Mouse (Mus musculus) heart, postnatal 0 days (tissue): ENCODE data around the gene Rmnd5b.

Experiments
- CTCF ChIP-seq: IDR thresholded peaks from 2 replicates; pipeline ENCODE4 v1.5.1; 2016; ENCODE audit warnings: antibody characterized with exemption, control low read depth, low read depth
- EP300 ChIP-seq: IDR thresholded peaks from 2 replicates; pipeline ENCODE4 v1.6.1; 2016; ENCODE audit warnings: antibody characterized with exemption, low read depth

DNA sequence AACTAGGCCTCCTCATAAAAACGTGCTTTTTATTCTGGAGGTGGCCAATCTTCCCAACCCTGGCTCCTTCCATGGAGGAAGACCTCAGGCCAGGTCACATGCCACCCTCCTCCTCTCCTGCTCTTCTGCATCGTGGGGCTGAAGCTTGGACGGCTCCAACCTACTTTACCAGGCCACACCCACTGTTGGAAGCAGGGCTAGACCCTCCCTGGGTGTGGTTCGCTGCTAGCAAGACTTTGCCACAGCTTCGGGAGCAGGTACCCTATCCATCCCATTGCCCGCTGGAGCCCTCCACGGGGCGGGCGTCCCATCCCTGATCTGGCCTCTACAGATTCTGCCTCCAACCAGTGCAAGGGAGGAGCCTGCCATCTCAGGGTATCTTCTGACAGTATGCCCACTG, 7.5 kb upstream of the Rmnd5b start:
- TF ChIP-seq CTCF (no peak), EP300 (no peak)
